ENCODE assay signal across 8 mouse cellular contexts in genomic region chr14:37135127-37135593, GRCm38 (mm10). TPM values are rescaled to one million over a fixed set of nuclear protein-coding genes. Genes with fewer than 3 reads are reported as not detected.
DNase-seq lines count a peak whose midpoint lies in the region; ATAC-seq lines count a peak whose summit lies in the region.

Ghitm (minus strand) TSS chr14:37135272.

- 0% methylated on average over 38 of the region's 38 CpGs for WGBS in hindbrain, embryonic 16.5 days
- under 1% methylated on average over 38 of the region's 38 CpGs for WGBS in macrophage (ENCODE audit: missing documents)

- peaks cover 48% of the 10 kb centered on the region for H3K79me2 ChIP-seq in macrophage (ENCODE audit: inconsistent target)

- no peaks in the 10 kb centered on the region for H3K27me3 ChIP-seq in hindbrain, embryonic 16.5 days (replicated peaks; ENCODE audit: control insufficient read depth, insufficient read depth, low read length)

- peak within 1 kb of the TSS; percentile 84 for H3K27ac ChIP-seq in hindbrain, embryonic 16.5 days (ENCODE audit: low read depth, low read length)
- peak within 1 kb of the TSS; percentile 75 for H3K27ac ChIP-seq in macrophage

- peaks cover 6% of the 10 kb centered on the region; the same call in 1 of the 2 replicates for H3K36me3 ChIP-seq in hindbrain, embryonic 16.5 days (ENCODE audit: control insufficient read depth, insufficient read depth, low read length)
- peaks cover 28% of the 10 kb centered on the region for H3K36me3 ChIP-seq in macrophage (ENCODE audit: inconsistent target)

- H3K9ac ChIP-seq in hindbrain, embryonic 16.5 days (ENCODE audit: low read depth, low read length): peak within 1 kb of the TSS; percentile 89

- peak; percentile 99 for ATAC-seq in hindbrain, embryonic 16.5 days

- DNase-seq in WW6 (ENCODE audit: low read depth, low spot score): peak; percentile 84
- DNase-seq in cerebellum, postnatal 4 days (ENCODE audit: low spot score in 2 of 2): peak; percentile 89 to 94
- peak; percentile 98 for DNase-seq in gastrocnemius, adult 18-20 months (ENCODE audit: low spot score)
- DNase-seq in left cerebral cortex, adult 18-20 months (ENCODE audit: low spot score in 2 of 2): peak; percentile 97 to 99
- DNase-seq in right cerebral cortex, adult 18-20 months: peak; percentile 98
- peak; percentile 79 for DNase-seq in urinary bladder, postnatal 10 days (ENCODE audit: low spot score)

- peak within 1 kb of the TSS; percentile 82 for H3K4me2 ChIP-seq in hindbrain, embryonic 16.5 days (ENCODE audit: low read length)

- H3K9me3 ChIP-seq in hindbrain, embryonic 16.5 days (ENCODE audit: control insufficient read depth, low read length): no peaks in the 10 kb centered on the region

- H3K4me1 ChIP-seq in hindbrain, embryonic 16.5 days (ENCODE audit: control insufficient read depth, insufficient read depth, low read depth, low read length): peaks cover 10% of the 10 kb centered on the region

- peak within 1 kb of the TSS; percentile 97 for H3K4me3 ChIP-seq in hindbrain, embryonic 16.5 days (ENCODE audit: low read length)
- H3K4me3 ChIP-seq in macrophage (ENCODE audit: inconsistent target): peak within 1 kb of the TSS; percentile 76

RNA-seq across cellular contexts. Expression of gene Ghitm, which starts in this region (rescaled TPM):
- total RNA-seq in gastrocnemius, adult 18-20 months (2021): 100 to 1,000 TPM; 422 to 501 TPM
- polyA plus RNA-seq in hindbrain, embryonic 16.5 days (2015; fragmentation: Nextera tagmentation; extraction: Ambion mirVana): 226 and 236 TPM in 2 replicates
- 100 to 1,000 TPM; 446 to 487 TPM for total RNA-seq in left cerebral cortex, adult 18-20 months (2021)
- 100 to 1,000 TPM in 15 of 26 experiments, 10 to 100 TPM in 11; 42.8 to 266 (median 111) TPM for total RNA-seq in macrophage (2018; cell fraction: chromatin; rRNA removed)
- 100 to 1,000 TPM; 172 to 434 (median 280) TPM for total RNA-seq in macrophage (2018; cell fraction: cytosol; rRNA removed)
- total RNA-seq in macrophage (2018; cell fraction: nucleus; rRNA removed): 100 to 1,000 TPM in 21 of 26 experiments, 10 to 100 TPM in 5; 71.6 to 307 (median 164) TPM
- polyA plus RNA-seq in macrophage (2018): 196 to 220 TPM (median 209 TPM) in 3 replicates

Comparison
In these comparisons a context has a peak if more than half of its experiments do, and no peak if none do; other contexts are left out.
1. Peak in every context shown above with its lines: DNase-seq, ATAC-seq, H3K4me3 ChIP-seq and H3K27ac ChIP-seq.